Mouse (Mus musculus) 3T3-L1 (cell line): Measurements from ENCODE around the gene Aqp1.

Experiments
- DNase-seq: peaks from one replicate; pipeline ENCODE4 v3.0.0-alpha.2; 2015; ENCODE audit warnings: low read depth, low spot score

Aqp1 gene

GRCm38 (mm10) chr6:55335989-55336514 is at the start of gene Aqp1:
Gene Aqp1 (plus strand): TSS chr6:55336432.
- peak; percentile 50 for DNase-seq

DNA sequence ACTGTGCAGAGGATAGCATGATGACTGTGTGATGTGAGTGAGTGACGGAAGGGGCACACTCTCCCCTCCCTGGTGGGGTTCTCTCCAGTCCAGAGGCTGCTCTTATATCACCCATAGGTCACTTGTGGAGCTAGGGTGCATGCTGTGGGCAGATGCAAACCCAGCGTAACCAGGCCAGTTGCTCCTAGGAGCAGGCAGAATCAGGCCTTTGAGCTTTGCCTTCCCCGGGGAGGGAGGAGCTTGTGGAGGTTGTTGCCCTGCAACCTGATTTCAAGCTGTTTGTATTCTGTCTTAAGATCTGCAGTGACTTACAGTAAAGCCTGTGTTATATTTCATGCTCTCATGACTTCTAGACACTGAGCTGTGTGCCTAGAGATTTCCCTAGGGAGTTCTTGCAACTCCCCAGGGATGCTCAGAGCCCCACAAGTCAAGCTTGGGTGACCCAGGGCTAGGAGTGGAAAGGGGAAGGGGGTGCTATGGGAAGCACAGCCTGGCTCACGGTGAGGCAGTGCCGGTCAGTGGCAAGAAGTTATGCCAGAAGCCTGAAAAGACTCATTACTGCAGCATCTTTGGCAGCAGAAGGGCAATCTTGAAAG is 48.1 kb upstream of the Aqp1 start:
- no peak for DNase-seq

- peak; percentile 65 for DNase-seq
Measured at GRCm38 (mm10) chr6:55294549-55295131, 41.6 kb upstream of the Aqp1 start.

DNA sequence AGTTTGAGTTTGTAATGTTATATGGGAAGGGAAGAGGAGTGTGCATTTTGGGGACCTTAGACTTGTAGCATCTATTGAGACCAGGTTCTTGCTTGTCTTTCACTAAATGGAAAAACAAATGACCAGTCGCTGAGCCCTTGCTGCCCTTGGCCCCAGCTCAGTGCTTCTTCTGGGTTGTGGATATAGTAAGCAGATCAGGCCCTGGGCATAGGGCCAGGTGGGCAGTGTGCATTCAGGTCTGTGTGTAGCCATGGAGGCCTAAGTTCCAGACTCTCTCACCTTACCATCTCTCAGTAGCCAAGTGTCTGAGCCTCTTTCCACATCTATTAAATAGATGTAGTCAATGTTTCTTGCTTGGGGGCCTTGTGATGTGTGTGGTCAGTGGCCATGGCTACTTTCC is 40.9 kb upstream of the Aqp1 start:
- no peak for DNase-seq

GRCm38 (mm10) chr6:55299482-55299881 is 36.8 kb upstream of the Aqp1 start:
- no peak for DNase-seq

- DNase-seq: no peak
Measured at GRCm38 (mm10) chr6:55299917-55300316, 36.3 kb upstream of the Aqp1 start.

GRCm38 (mm10) chr6:55300704-55301103 is 35.5 kb upstream of the Aqp1 start:
- DNase-seq: no peak

DNA sequence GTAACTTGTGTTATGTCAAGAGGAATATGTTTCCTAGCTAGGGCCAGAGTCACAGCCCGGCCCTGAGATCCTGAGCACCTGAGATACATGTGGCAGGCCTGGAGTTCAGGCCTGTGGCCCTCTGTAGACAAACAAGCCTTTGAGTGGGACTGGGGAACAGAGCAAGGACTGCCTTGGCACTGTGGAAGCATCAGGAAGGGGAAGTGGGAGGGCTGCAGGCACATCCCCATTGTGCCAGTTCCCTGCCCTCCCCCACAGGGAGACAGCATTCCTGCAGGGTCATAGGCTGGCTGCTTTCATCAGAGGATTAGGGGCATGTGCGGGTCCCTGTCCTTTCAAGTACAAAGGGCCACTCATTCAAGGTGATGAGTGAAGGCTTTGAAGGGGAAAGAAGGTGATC is 26.1 kb upstream of the Aqp1 start:
- DNase-seq: no peak

- DNase-seq: peak; percentile 67
Measured at GRCm38 (mm10) chr6:55311962-55312361, 24.3 kb upstream of the Aqp1 start.

- no peak for DNase-seq
Measured at GRCm38 (mm10) chr6:55313893-55314292, 22.3 kb upstream of the Aqp1 start.

GRCm38 (mm10) chr6:55314628-55315027 is 21.6 kb upstream of the Aqp1 start:
- peak; percentile 97 for DNase-seq

DNA sequence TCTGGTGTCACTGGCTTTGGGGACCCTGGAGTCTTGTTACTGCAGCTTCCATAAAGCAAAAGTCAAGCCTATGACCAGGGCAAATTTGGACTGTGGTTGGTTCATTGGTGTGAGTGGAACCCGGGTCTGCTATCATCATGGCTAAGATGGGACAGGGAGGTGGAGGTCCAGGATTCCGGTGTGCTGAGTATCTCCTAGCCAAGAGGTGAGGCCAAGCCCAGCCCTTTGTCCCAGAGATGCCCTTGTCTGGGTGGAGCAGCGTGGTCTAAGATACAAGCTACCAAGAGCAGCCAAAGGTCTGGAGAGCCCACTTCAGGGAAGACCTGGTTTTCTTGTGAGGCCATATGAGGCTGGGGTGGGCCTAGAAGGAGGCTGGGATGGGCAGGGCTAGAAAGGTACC is 17.6 kb upstream of the Aqp1 start:
- DNase-seq: no peak

DNA sequence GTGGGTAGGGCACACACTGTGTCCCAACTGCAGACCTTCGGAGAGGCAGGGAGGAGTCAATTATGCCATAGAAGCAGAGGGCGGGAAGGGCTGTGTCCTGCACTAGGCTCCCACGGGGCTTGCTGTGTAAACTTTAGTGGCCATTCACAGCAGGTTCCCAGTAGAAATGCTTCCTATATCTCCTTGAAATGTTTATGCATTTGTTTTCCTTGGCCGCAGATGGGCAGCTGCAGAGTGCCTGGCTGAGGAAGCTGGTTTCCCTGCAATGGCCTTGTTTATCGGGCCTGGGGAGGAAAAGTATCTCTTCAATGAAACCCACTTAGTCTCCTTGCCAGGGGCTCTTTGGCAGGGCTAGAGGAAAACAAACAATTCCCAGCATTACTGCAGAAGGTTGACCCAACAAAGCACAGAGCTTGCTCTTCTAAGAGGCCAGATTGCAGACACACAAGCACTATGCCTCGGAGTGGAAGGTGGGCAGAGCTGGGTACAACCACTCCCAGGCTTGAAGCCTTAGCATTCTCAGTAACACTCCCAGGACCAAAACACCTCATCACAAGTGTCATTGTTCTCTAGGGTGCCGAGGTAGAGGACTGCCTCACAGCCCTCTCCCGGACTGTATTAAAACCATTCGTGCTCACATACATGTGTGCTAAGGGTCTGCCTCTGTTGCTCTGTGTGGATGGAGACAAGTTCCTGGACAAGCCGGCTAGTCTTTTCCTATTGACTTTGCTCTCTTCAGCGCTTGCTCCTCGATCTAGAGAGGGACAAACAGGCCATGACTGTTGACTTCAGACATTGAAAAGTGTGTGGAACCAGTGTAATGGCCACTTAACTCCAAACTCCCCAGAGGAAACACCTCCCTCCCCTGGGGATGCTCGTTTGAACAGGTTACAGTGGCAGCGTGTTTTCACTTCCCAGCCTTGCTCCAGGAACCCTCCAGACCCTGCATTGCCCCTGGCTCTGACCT is 16.4 kb upstream of the Aqp1 start:
- DNase-seq: no peak

GRCm38 (mm10) chr6:55320894-55321293 is 15.3 kb upstream of the Aqp1 start:
- peak; percentile 65 for DNase-seq

- DNase-seq: no peak
Measured at GRCm38 (mm10) chr6:55321518-55321917, 14.7 kb upstream of the Aqp1 start.

DNA sequence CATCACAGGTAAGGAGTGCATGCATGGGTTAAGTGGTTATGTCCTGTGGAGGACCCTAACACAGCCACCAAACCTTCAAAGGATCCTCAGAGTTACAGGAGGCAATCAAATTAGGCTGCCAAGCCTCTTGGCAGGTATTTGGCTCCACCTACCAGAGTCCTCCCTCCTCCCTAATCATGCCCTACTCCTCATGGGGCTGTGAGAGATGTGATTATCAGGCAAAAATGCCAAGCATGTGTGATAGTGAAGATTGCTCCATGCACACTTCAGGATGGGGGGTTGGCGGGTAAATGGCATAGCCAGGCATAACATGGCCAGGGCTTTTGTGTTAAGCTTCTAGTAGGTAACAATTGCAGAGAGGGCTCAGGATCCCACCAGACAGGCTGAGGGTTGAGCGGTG is 13.3 kb upstream of the Aqp1 start:
- DNase-seq: no peak

GRCm38 (mm10) chr6:55323908-55324634 is 12.2 kb upstream of the Aqp1 start:
- DNase-seq: no peak

- no peak for DNase-seq
Measured at GRCm38 (mm10) chr6:55324785-55325184, 11.4 kb upstream of the Aqp1 start.

- no peak for DNase-seq
Measured at GRCm38 (mm10) chr6:55326299-55326698, 9.9 kb upstream of the Aqp1 start.

DNA sequence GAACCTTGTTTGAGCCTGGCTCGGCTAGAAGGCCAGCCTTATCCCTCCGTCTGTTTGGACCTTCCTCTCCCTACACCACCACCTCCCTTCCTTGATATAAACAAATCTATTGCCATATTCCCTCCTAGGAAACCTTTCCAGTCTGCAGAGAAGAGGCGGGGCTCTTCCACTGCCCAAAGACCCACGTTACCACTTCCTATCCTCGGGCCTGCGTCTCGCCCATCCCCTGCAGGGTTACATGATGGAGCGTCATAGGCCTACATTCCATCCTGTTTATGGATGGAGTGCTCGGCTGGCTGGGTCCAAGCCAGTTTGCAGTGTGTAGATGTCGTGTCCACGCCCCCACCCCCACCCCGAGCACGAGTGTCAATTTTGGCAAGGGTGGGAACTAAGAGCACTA is 8.9 kb upstream of the Aqp1 start:
- DNase-seq: no peak

DNA sequence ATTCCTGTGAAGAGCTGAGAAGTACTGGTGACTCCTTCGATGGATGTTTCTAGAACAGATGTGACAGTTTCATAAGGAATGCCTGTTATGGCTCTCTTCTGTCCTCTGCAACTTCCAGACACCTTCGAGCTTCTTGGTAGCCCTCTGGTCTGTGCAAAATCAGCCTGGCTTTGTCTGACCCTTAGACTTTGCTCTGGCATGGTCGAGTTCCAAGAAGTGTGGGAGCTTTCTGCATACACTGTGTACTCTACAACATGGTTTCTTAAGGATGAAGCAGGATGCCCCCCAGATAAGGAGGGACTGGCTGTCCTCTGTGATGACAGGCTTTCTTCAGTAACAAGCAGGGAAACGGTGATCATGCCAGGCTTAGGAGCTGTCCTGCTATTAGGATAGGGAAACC is 8.1 kb upstream of the Aqp1 start:
- DNase-seq: no peak

DNA sequence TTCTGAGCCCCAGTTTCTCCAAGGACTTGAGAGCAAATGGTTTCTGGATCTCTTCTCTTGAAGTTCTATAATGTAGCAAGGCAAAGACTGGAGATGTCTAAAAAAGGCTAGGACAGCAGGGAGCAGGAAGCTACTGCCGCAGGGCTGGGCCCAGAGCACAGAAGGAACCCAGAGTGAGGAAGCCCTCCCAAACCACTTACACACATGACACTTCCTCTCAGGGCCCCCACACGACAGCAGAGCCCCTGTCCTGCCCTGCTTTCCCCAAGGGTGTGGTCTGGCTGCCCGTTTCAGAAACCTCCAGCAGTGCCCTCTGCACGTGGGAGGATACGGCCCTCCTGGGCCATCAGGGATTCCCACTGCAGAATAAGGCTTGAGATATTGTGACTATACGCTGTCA is 4.9 kb upstream of the Aqp1 start:
- DNase-seq: no peak
